Mouse (Mus musculus) inflammation-experienced regulatory T-cells, adult 6 months (primary cell): Measurements from ENCODE around the gene Aldh1a7. TPM values are rescaled to one million over a fixed set of nuclear protein-coding genes. Genes with fewer than 3 reads are reported as not detected.

Experiments used
- polyA plus RNA-seq, 3 experiments: library from polyadenylated mRNA; unstranded; fragments of 100-300 nt; shearing (Covaris generic); gene quantifications; one replicate each; pipeline ENCODE4 v1.2.1; 2017

Gene Aldh1a7
- polyA plus RNA-seq, 3 experiments from 2014 or later, result not detected

Other genes starting within 250 kb of the Aldh1a7 start
- gene Aldh1a1, start 234.8 kb downstream of the Aldh1a7 start, polyA plus RNA-seq, result not detected
- under 1 TPM in 1 of 3 experiments, not detected in 2; 0.16 TPM for gene Tmc1, start 226.6 kb upstream of the Aldh1a7 start, polyA plus RNA-seq